Mouse (Mus musculus) adrenal gland, postnatal 25 days (tissue): Measurements from ENCODE around the gene Dnajc3. TPM values are rescaled to one million over a fixed set of nuclear protein-coding genes. Genes with fewer than 3 reads are reported as not detected.

Experiments
- DNase-seq: peaks from one replicate; pipeline ENCODE4 v3.0.0; 2021; ENCODE audit warnings: mixed read lengths
- long read RNA-seq: library from polyadenylated mRNA; stranded (forward); transcript quantifications from one replicate; pipeline ENCODE4 v2.0.0, GENCODE M21; 2021
- total RNA-seq: library from RNA; stranded (reverse); gene quantifications from 2 replicates; pipeline ENCODE4 v1.2.3, GENCODE M21; 2021

Dnajc3 gene
- total RNA-seq: 58.1 and 60.6 TPM in 2 replicates
- long read RNA-seq, full-length matches to known transcripts: 210 of 283 reads
- long read RNA-seq, partial matches to known transcripts: 69 of 283 reads
- long read RNA-seq, other reads (novel, unspliced or antisense): 4 of 283 reads

DNA sequence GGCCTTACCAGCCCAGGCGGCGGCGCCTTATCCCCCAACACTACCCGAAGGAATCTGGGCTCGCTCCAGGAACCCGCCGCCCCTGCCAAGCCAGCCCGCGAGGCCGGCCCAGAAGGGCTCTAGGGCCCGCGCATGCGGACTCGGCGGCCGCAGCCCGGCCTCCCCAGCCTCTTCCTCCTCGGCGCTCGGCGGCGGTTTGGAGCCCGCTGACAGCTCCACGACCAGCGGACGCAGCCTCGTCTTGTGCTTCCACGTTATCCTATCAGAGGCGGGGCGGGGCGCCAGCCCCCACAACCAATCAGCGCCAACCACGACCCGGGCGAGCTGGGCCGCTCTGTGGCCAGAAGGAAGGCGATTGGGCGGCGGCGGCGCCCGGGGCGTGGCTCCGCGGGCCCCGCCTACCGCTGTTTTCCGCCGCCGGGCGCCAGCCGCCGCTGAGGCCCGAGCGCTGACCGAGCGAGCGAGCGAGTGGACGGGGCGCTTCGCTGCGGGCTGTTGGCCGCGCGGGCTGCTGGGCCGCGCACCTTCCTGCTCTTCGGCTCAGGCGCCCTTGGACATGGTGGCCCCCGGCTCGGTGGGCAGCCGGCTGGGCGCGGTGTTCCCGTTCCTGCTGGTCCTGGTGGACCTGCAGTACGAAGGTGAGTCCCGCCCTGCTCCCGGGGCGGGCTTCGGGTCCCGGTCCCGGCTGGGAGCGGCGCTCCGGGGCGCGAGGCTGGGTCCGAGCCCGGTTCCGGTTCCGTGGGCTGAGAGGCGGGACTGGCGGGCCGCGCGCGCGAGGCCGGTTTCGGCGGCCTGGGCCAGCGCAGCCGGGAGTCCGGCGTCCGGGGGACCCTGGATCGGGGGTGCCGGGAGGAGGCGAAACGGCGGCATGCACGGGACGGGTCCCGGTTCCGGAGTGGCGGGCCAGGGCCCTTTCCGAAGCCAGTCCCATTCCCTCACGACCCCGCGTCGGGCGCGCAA lies at the start of gene Dnajc3:
TSS of gene Dnajc3 (plus strand) at position 444 of the 960 bp plus-strand sequence.
- DNase-seq: peak; percentile 100

DNA sequence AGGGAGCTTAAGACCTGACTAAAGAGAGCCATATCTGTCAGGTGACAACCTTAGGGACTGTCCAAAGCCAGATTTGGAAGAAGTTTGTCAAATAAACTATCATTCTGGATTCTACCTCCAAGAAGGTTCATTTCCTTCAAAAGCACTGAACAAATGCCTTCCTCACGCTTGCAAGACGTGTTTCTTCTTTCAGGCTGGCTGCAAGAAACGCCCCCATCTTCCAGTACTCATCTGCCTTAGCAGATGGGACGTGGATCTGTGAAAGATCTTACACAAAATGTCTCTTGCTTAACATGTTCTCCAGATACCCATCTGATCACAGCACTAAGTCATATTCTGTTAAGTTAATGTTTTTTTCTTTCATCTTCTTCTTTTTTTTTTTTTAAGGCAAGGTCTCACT lies 47.7 kb upstream of the Dnajc3 start:
- no peak for DNase-seq

DNA sequence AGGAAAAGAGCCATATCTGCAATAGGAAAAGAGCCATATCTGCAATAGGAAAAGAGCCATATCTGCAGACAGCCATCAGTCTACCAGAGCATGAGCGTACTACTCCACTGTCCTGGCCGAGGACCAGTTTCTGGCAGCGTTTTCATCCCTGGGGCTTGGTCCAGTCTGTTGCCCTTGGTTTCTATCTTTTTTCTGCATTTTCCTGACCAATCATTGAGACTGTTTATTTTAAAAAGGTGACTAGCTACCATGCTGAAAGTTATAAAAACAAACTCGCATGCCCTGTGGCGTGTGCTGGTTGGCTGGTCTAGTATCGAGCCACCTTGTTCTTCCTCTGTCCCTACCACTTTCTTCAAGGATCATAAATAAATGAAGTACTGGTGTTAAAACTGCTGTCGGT lies 42.5 kb upstream of the Dnajc3 start:
- DNase-seq: no peak

DNA sequence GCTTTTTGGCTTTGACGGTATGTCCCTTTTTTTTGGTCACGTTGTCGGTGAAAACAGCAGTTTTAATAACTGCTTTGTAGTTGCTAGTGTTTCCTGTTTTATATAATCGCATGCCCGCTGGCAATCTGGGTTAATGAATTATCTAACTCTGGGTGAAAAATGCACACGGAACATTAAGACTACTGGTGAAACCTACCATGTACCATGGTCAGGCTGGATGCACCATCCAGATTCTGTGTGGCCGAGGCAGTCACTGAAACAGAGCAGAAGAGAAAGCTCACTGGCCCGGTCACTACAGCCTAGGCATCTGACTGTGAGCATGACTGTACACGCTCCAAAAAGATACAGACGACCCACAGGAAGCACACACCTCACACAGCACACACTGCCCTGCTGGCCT lies 42.1 kb upstream of the Dnajc3 start:
- DNase-seq: no peak

DNA sequence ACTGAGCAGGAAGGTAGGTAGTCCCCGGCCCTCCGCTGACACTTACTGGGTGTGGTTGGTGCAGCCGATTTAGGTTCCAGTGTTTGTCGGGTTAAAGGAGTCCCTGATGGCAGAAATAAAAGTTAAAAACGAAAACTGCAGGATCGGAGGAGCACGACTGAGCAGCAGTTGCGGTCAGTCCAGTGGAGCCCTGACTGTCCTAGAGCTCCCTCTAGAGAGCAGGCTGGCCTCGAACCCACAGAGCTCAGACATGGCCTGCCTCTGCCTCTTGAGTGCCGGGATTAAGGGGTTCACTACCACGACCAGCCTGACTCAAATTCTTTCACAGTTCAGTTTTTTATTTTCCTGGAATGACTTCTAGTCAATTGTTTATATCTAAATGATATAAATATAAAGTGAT lies 37.8 kb upstream of the Dnajc3 start:
- DNase-seq: no peak

DNA sequence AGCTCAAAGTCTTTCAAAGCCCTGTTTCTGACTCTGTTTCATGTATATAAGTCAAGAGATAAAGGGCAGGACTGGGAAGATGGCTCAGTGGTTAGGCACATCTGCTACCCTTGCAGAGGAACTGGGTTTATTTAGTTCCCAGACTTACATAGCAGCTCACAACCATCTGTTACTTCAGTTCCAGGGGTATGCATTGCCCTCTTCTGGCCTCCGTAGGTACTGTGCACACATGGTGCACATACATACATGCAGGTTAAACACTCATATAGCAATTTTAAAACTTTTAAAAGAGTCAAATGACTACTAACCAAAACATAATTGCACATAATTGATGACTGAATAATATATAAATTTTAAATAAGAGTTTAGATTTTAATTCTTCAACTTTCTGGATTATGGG lies 36.9 kb upstream of the Dnajc3 start:
- no peak for DNase-seq

- no peak for DNase-seq
Measured at GRCm38 (mm10) chr14:118903397-118903796, 34.4 kb upstream of the Dnajc3 start.

GRCm38 (mm10) chr14:118903867-118904562 lies 33.8 kb upstream of the Dnajc3 start:
- no peak for DNase-seq

DNA sequence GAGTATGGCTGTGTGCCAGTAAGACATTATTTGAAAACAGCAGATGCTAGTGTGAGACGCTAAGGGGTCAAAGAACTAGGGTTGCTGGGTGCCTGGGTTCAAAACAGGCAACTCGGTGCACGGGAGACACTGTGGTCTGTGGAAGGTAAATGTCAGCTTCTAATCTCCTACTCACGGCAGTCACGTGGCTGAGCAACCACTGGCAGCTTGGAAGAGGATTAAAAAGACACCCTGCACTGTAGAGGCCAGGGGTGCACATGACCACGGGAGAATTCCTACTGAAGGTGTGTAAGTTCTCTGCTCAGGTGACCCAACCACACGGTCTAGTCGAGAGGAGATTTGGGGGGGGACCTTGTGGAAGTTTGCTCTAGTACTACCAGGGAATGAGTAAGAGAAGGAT lies 30.2 kb upstream of the Dnajc3 start:
- no peak for DNase-seq

DNA sequence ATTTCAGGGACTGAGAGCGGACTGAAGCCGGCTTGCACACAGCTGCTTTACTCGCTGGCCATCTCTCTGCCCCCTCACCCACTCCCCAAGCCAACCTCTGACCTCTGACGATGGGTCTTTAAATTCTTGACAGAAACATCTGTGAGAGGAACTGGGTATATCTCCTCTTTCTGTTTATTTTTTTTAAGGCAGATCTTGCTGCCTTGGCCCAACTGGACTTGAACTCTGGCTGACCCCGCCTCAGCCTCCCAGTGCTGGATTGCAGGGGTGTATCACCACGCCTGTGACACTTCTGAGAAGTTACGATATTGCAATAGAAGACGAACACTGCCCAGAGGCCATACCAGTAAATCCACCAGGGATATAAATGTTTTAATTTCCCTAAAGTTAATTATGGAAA lies 27.9 kb upstream of the Dnajc3 start:
- no peak for DNase-seq

DNA sequence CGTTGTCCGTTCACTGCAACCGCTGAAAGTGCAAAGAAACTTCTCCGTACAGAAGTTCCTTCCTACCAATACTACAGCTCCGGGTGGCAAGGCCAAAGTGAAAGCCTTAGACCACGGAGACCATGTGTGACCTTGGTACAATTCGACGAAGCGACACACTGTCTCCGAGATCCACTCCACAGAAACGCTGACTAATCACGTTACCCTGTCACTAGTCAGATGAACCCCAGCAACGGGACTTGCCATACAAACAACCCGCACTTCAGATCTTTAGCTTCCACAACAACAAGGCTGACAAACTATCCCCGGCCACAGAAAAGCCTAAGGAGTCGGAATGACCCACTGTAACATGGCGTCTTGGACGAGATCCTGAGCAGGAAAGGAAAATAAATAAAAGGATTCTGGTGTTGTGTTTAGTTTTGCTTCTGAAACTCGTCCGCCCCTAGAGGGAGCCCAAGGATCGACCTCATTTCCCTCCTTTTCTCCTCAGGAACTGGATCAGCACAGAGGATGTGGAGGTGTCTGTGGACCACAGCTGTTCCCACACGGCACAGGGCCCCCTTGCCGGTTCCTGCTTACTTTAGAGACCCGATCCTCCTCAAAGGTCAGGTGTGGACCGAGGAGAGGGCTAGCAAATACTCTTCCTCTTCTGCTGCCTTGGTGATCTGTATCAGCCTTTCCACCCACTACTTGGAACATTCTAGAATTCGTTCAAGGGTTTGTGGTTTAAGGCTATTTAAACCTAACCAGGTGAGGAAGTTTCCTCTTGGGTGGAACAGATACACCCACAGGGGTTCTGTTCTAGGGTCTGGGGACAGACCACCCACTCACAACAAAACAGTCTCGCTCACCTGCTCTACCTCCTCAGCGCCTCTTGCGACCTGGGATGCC lies 27.2 kb upstream of the Dnajc3 start:
- DNase-seq: peak; percentile 68

GRCm38 (mm10) chr14:118911521-118911920 lies 26.3 kb upstream of the Dnajc3 start:
- no peak for DNase-seq

- no peak for DNase-seq
Measured at GRCm38 (mm10) chr14:118913651-118914050, 24.1 kb upstream of the Dnajc3 start.

- DNase-seq: no peak
Measured at GRCm38 (mm10) chr14:118919025-118919424, 18.8 kb upstream of the Dnajc3 start.

DNA sequence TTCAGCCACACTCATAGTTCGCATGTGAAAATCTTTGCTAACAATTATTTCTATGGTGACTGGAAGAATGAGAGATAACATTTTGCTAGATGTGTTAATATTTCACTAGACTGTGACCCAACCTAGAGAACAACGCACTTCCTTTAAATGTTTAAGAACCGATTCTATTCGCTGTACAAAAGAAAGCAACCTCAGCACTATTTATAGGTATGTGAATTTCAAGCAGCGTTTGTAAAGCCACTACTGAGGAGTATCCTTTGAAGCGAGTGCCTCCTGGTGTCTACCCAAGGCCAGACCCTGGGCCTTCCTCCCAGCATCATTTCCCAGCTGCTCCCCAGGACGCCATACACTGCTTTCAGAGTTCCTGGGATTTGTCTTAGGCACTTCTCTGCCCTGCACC lies 17.1 kb upstream of the Dnajc3 start:
- no peak for DNase-seq

GRCm38 (mm10) chr14:118922251-118922650 lies 15.5 kb upstream of the Dnajc3 start:
- DNase-seq: no peak

DNA sequence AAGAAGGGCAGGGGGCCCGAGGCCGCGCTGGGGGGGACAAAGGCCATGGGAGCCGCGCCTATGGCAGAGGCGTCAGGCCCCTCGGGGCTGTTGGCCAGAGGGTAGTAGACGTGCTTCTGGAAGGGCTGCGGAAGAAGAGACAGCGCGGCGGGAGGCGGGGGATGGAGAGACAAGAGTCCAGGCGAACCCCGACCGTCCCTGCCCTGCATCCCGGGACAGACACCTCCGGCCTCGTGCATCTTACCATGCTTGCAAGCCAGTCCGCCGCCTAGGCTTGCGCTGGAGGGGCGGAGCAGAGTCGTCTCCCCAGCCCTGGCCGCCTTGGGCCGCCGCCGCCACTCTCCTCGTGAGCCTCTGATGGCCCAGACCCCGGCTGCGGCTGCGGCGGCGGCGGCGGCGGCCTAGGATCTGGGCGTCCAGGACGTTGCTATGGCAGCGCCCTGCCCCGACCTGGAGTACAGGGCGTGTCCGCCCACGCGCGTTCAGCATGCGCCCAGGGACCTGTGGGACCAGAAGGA lies 15.1 kb upstream of the Dnajc3 start:
- peak; percentile 22 for DNase-seq

DNA sequence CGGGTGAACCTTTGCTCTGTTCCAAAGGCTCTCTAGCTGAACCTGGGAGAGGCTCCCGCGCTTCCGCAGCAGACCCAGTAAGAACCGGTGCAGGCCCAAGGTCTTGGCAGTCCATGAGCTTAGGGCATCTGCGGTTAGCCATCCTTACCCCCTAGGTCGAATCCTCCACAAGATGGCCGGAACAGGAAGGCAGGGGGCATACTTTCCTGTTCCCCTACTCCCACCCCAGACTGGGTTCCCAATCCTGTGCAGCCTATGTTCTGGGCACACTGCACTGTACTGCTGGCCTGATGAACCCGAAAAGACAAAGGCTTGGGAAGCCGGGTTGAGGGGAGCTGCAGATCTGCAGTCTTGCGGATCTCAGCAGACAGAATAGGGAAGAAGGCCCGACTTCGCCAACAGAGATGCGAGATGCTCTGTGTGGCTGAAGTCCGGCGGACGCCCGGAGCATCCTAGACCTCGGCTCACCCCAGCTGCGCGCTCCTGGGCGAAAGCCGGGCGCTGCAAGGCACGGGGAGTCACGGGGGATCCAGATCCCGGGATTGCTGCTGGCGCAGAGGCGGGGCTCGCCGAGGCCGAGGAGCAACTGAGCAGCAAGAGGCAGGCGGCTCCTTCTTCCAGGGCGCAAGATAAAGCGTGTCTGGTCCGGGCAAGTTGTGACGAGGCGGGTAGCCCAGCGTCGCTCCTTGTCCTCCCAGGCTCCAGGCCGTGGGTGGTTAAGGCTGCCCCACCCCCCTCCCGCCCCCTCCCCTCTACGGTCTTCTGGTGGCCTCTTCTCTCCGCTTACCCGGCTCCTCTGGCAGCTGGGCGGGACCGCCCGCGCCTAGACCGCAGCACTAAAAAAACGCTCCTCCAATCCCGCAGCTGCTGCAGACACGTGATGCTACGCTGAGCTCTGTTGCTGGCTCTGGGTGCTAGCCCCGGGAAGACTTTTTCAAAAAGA lies 12.8 kb upstream of the Dnajc3 start, which contains the start of gene Dzip1:
TSS of gene Dzip1 (minus strand) at position 788 of the 943 bp plus-strand sequence.
- DNase-seq: peak; percentile 70

- no peak for DNase-seq
Measured at GRCm38 (mm10) chr14:118928565-118928964, 9.2 kb upstream of the Dnajc3 start.

DNA sequence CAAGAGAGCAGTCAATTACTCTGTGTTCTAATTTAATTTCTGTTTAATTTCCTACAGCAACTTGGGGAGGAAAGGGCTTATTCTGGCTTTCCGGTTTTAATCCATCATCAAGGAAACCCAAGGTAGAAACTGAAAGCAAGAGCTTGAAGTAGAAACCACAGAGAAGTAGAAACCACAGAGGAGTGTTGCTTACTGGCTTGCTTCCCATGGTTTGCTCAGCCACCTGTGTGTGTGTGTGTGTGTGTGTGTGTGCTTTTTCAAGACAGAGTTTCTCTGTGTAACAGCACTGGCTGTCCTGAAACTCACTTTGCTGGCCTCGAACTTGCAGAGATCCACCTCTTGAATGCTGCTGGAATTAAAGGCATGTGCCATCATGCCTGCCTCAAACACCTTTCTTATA lies 8.0 kb upstream of the Dnajc3 start:
- DNase-seq: no peak

- DNase-seq: no peak
Measured at GRCm38 (mm10) chr14:118930777-118931176, 7.0 kb upstream of the Dnajc3 start.
